Mouse (Mus musculus): Measurements from ENCODE around the gene D630023F18Rik. TPM values are rescaled to one million over a fixed set of nuclear protein-coding genes. Genes with fewer than 3 reads are reported as not detected.

Gene D630023F18Rik
- polyA plus RNA-seq, 1 experiment from 2014 or later, result 0.08 TPM

GRCm38 (mm10) chr1:65112807-65113196 lies 10.2 kb downstream of the D630023F18Rik start:
- in situ Hi-C loops (cut with MboI; ENCODE audit: low pct_unique_long_range_greater_than_20kb), result loop anchor here (5.0 kb wide), 1 partner anchor 64 kb away; no protein-coding TSS in a partner anchor
- no peak for TF ChIP-seq CTCF (IDR thresholded peaks at IDR 0.05)
- H3K27me3 ChIP-seq, result peaks cover 7% of the 10 kb centered on the region
- ATAC-seq (no peak), DNase-seq (ENCODE audit: low read depth, low spot score) (no peak)
- POLR2A ChIA-PET, result interaction anchor here (1.8 kb wide), 1 partner anchor 66 kb away, joined by 12 read pairs; no protein-coding TSS in a partner anchor
- CTCF ChIA-PET, result interaction anchor here (0.8 to 5.6 kb wide), 15 partner anchors 11 to 73 kb away, joined by 3 to 62 read pairs (median 4); no protein-coding TSS in a partner anchor

GRCm38 (mm10) chr1:65112031-65112806 lies 10.8 kb downstream of the D630023F18Rik start:
- ChIA-PET CTCF (interaction anchor here (0.8 to 5.6 kb wide), 15 partner anchors 10 to 74 kb away, joined by 3 to 62 read pairs (median 4); no protein-coding TSS in a partner anchor), POLR2A (interaction anchor here (1.8 kb wide), 1 partner anchor 67 kb away, joined by 12 read pairs; no protein-coding TSS in a partner anchor)
- H3K27me3 ChIP-seq, result peaks cover 10% of the 10 kb centered on the region
- TF ChIP-seq CTCF (IDR thresholded peaks at IDR 0.05), result peak; percentile 92
- peak; percentile 47 for ATAC-seq
- in situ Hi-C loops (cut with MboI; ENCODE audit: low pct_unique_long_range_greater_than_20kb), result loop anchor here (5.0 kb wide), 1 partner anchor 65 kb away; no protein-coding TSS in a partner anchor
- peak; percentile 39 for DNase-seq (ENCODE audit: low read depth, low spot score)

- ATAC-seq (no peak), DNase-seq (ENCODE audit: low read depth, low spot score) (no peak)
- CTCF ChIA-PET, result no interaction called here
- TF ChIP-seq CTCF (IDR thresholded peaks at IDR 0.05), result no peak
- H3K27me3 ChIP-seq, result peaks cover 22% of the 10 kb centered on the region
- POLR2A ChIA-PET, result no interaction called here
- in situ Hi-C loops (cut with MboI; ENCODE audit: low pct_unique_long_range_greater_than_20kb), result loop anchor here (5.0 kb wide), 1 partner anchor 67 kb away; no protein-coding TSS in a partner anchor
Observed at GRCm38 (mm10) chr1:65109756-65110435, 13.1 kb downstream of the D630023F18Rik start.

GRCm38 (mm10) chr1:65109196-65109595 lies 13.8 kb downstream of the D630023F18Rik start:
- CTCF ChIA-PET, result interaction anchor here (1.0 kb wide), 1 partner anchor 17 kb away, joined by 3 read pairs; no protein-coding TSS in a partner anchor

GRCm38 (mm10) chr1:65107654-65108279 lies 15.2 kb downstream of the D630023F18Rik start:
- TF ChIP-seq CTCF (IDR thresholded peaks at IDR 0.05), result no peak
- peaks cover 28% of the 10 kb centered on the region for H3K27me3 ChIP-seq
- ATAC-seq, result no peak
- ChIA-PET POLR2A (no interaction called here), CTCF (interaction anchor here (1.2 to 1.4 kb wide), 2 partner anchors 71 to 72 kb away, joined by 3 read pairs; no protein-coding TSS in a partner anchor)
- in situ Hi-C loops (cut with MboI; ENCODE audit: low pct_unique_long_range_greater_than_20kb), result no loop called here
- no peak for DNase-seq (ENCODE audit: low read depth, low spot score)

More at GRCm38 (mm10) chr1:65109196-65109595, 13.8 kb downstream of the D630023F18Rik start:
- in situ Hi-C loops (cut with MboI; ENCODE audit: low pct_unique_long_range_greater_than_20kb), result no loop called here
- POLR2A ChIA-PET, result no interaction called here
- no peak for TF ChIP-seq CTCF (IDR thresholded peaks at IDR 0.05)
- no peak for DNase-seq (ENCODE audit: low read depth, low spot score)
- no peak for ATAC-seq
- H3K27me3 ChIP-seq, result peaks cover 27% of the 10 kb centered on the region

GRCm38 (mm10) chr1:65103273-65103672 lies 19.7 kb downstream of the D630023F18Rik start, which contains the start of gene Cryga:
Cryga (minus strand) TSS chr1:65103373.
- DNase-seq (ENCODE audit: low read depth, low spot score), result no peak

GRCm38 (mm10) chr1:65096953-65097352 lies 26.1 kb downstream of the D630023F18Rik start:
- DNase-seq (ENCODE audit: low read depth, low spot score) (no peak), ATAC-seq (no peak)
- peaks cover 8% of the 10 kb centered on the region for H3K27me3 ChIP-seq
- in situ Hi-C loops (cut with MboI; ENCODE audit: low pct_unique_long_range_greater_than_20kb), result no loop called here
- TF ChIP-seq CTCF (IDR thresholded peaks at IDR 0.05), result no peak
- ChIA-PET CTCF (no interaction called here), POLR2A (no interaction called here)

More at GRCm38 (mm10) chr1:65103273-65103672, 19.7 kb downstream of the D630023F18Rik start, which contains the start of gene Cryga:
- no peak for ATAC-seq
- H3K27me3 ChIP-seq, result peaks cover 37% of the 10 kb centered on the region
- in situ Hi-C loops (cut with MboI; ENCODE audit: low pct_unique_long_range_greater_than_20kb), result no loop called here
- ChIA-PET POLR2A (no interaction called here), CTCF (no interaction called here)
- no peak for TF ChIP-seq CTCF (IDR thresholded peaks at IDR 0.05)

GRCm38 (mm10) chr1:65091566-65091965 lies 31.4 kb downstream of the D630023F18Rik start:
- TF ChIP-seq CTCF (IDR thresholded peaks at IDR 0.05), result no peak
- in situ Hi-C loops (cut with MboI; ENCODE audit: low pct_unique_long_range_greater_than_20kb), result no loop called here
- ChIA-PET CTCF (interaction anchor here (0.9 to 1.3 kb wide), 5 partner anchors 17 to 88 kb away, joined by 3 to 6 read pairs (median 3); no protein-coding TSS in a partner anchor), POLR2A (interaction anchor here (0.6 kb wide), 1 partner anchor 1297 kb away, joined by 4 read pairs; no protein-coding TSS in a partner anchor)
- DNase-seq (ENCODE audit: low read depth, low spot score) (peak; percentile 13), ATAC-seq (no peak)
- H3K27me3 ChIP-seq, result no peaks in the 10 kb centered on the region

- ATAC-seq, result no peak
- in situ Hi-C loops (cut with MboI; ENCODE audit: low pct_unique_long_range_greater_than_20kb), result no loop called here
- H3K27me3 ChIP-seq, result no peaks in the 10 kb centered on the region
- TF ChIP-seq CTCF (IDR thresholded peaks at IDR 0.05), result no peak
- ChIA-PET POLR2A (no interaction called here), CTCF (no interaction called here)
- DNase-seq (ENCODE audit: low read depth, low spot score), result no peak
Observed at GRCm38 (mm10) chr1:65090370-65090769, 32.6 kb downstream of the D630023F18Rik start.
